21 mouse cellular contexts compared by ENCODE assay signal in genomic region chr13:24185641-24186040, GRCm38 (mm10).
"Had no signal": no experiment of that assay in that cellular context is flagged by ENCODE, and none has a peak within 500 bp of the region (broad histone marks: within the 10 kb centered on the region; RNA-seq: fewer than 3 reads in every experiment).

No protein-coding gene starts in this region.

- H3K9ac ChIP-seq: limb, embryonic 12.5 days; limb, embryonic 15.5 days; liver, embryonic 14.5 days; liver, postnatal 0 days; lung, embryonic 15.5 days; midbrain, embryonic 12.5 days; midbrain, embryonic 15.5 days; neural tube, embryonic 12.5 days; neural tube, embryonic 15.5 days had no signal

- ATAC-seq: intestine, embryonic 16.5 days; liver, postnatal 0 days; midbrain, embryonic 15.5 days had no signal

- DNase-seq: kidney, adult 18-20 months; kidney, postnatal 25 days; left cerebral cortex, postnatal 4 days; liver, postnatal 0 days; right cerebral cortex, postnatal 14 days; right cerebral cortex, postnatal 4 days; thymus, adult 2 months; thymus, postnatal 14 days had no signal

- H3K36me3 ChIP-seq: limb, embryonic 12.5 days; limb, embryonic 15.5 days; lung, embryonic 15.5 days; midbrain, embryonic 12.5 days; midbrain, embryonic 15.5 days; neural tube, embryonic 12.5 days; neural tube, embryonic 15.5 days had no signal

- H3K4me2 ChIP-seq: limb, embryonic 12.5 days; limb, embryonic 15.5 days; liver, embryonic 11.5 days; lung, embryonic 15.5 days; midbrain, embryonic 12.5 days; midbrain, embryonic 15.5 days; neural tube, embryonic 12.5 days; neural tube, embryonic 15.5 days had no signal

- H3K27me3 ChIP-seq: limb, embryonic 12.5 days; limb, embryonic 15.5 days; lung, embryonic 15.5 days; midbrain, embryonic 12.5 days; midbrain, embryonic 15.5 days; neural tube, embryonic 12.5 days; neural tube, embryonic 15.5 days had no signal

- H3K4me1 ChIP-seq: limb, embryonic 15.5 days; midbrain, embryonic 15.5 days; neural tube, embryonic 12.5 days; neural tube, embryonic 15.5 days had no signal

- H3K4me3 ChIP-seq: limb, embryonic 12.5 days; limb, embryonic 15.5 days; lung, embryonic 15.5 days; megakaryocyte, embryonic 14.5 days; midbrain, embryonic 12.5 days; midbrain, embryonic 15.5 days; neural tube, embryonic 12.5 days; neural tube, embryonic 15.5 days had no signal

- H3K27ac ChIP-seq: kidney, postnatal 0 days; limb, embryonic 12.5 days; limb, embryonic 15.5 days; liver, embryonic 14.5 days; lung, embryonic 15.5 days; midbrain, embryonic 12.5 days; midbrain, embryonic 15.5 days; neural tube, embryonic 12.5 days; neural tube, embryonic 15.5 days; stomach, postnatal 0 days had no signal

- H3K9me3 ChIP-seq: limb, embryonic 12.5 days; limb, embryonic 15.5 days; lung, embryonic 15.5 days; megakaryocyte, embryonic 14.5 days; midbrain, embryonic 12.5 days; midbrain, embryonic 15.5 days; neural tube, embryonic 12.5 days; neural tube, embryonic 15.5 days had no signal
